Mouse (Mus musculus) brain, adult 2 months (tissue): ENCODE data around the gene 5430403G16Rik.
"Not testable (repeated sequence)": the region's sequence is repeated elsewhere in the genome, so short reads cannot be mapped to it uniquely, and the experiment has no call there.

Experiments used
- DNase-seq: peaks from one replicate; pipeline ENCODE4 v3.0.0; 2011; ENCODE audit warnings: low read depth, low spot score

The 5430403G16Rik gene

DNA sequence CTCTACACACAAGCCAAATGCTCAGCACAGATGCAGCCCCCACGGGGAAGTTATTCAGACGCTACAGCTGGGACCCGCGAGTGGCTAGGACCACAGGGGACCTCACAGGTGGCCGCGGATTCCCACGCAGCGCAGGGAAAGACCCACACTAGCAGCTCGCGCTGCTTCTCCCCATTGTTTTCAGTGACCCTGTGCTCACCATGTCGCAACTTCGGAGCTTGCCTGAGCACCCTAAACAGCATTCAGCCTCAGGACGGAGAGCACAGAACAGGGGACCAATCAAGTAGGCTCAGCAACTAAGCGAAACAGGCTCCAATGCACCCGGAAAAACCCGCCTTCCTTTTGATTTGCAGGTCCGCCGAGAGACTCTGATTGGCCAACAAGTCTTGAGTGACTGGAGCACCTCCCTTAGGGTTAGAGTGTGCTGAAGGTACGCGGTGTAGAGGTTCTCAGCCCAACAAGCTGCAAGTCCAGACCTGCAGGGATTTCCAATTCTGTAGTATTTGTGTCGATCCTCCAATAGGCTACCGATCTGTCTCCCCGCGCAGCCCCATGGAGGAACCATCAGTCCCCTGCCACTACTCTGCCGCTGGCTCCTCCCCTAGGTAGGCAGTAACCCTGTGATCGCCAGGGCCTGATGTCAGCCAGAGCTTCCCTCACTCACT, at the start of gene 5430403G16Rik:
5430403G16Rik (minus strand) TSS at position 505 of the 665 bp plus-strand sequence.
- peak; percentile 95 for DNase-seq

DNA sequence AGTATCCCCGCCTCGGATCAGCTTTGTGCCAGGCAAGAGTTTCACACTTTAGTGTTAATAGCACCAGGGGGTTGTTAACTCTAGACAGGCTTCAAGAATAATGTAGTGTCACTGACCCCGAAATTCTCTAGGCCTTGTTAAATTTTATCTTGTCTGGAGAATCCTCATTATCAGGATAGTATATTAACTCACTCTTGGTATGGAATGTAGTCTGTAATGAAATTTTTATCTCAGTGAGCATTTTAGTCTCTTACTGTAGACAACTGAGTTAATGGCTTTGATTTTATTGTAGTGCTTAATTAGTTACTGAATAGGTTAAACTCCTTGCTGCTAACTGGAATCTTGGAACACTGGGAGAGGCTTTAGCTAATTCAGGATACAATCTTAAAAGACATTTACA, 26.5 kb upstream of the 5430403G16Rik start:
- not testable (repeated sequence) for DNase-seq

DNA sequence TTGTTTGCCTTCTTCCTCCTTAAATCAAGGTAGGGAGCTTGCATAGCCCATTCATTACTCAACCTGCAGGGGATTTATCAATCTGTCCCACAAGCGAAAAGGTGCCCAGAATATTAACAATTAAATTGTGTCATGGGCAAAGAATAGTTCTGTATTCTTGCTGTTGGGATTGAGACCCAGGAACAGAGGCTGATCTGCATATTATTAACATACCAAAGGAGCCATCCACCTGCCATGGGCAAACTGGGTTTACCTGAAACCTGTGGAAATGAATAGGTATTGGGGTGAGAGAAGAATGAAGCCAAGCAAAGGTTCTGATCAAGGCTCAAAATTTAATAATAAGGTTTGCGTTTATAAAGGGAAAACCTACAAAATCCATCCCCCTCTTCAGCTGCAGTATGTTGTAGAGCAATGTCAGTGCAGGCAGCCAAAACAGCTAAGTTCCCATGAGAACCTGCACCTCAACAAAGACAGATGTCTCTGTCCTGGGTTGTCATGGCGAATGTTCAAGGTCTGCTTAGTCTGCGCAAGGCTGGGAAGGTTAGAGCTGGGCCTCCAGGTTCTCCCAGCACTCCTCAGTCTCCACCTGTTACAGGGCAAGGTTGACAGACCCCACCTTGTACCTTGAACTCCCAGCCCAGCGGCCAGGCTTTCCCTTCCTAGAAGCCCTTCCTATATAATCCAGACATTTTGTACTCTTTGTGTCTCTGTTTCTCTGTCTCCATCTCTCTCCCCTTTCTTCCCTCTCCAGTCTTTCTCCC, 544 bp upstream of the 5430403G16Rik start:
- not testable (repeated sequence) for DNase-seq

DNA sequence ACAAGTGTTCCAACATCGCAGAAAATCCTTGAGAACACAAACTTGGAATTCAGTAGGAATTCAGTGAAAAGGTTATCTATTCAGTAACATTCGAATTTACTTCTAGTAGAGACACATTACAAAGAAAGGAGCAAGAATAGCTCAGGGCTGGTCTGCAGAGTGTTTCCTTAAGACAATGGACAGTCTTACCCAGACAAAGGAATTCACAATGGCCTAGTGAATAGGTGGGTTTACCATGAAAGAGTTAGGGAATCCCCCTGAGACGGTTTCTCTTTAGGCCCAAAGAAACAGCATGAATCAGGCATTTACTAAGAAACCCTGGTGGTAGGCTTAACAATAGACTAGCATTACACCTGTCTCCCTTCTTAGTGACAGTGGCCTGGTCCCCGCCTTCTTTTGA, 7.9 kb downstream of the 5430403G16Rik start:
- no peak for DNase-seq
